Mouse (Mus musculus) large intestine, adult 2 months (tissue): ENCODE results near the gene D13Ertd608e. TPM values are rescaled to one million over a fixed set of nuclear protein-coding genes. Genes with fewer than 3 reads are reported as not detected.
"Not testable (repeated sequence)": the region's sequence is repeated elsewhere in the genome, so short reads cannot be mapped to it uniquely, and the experiment has no call there.

ENCODE experiments used
- DNase-seq: peaks from one replicate; pipeline ENCODE4 v3.0.0-alpha.2; 2012; ENCODE audit warnings: low read depth, low spot score
- WGBS: fragments of 180-500 bp; shearing (Covaris S2); methylation state at CpG from one replicate; pipeline ENCODE4 v1.1.7; 2018; 5-methylcytosine and 5-hydroxymethylcytosine counted together
- polyA plus RNA-seq: library from polyadenylated mRNA; depleted of rRNA; stranded (reverse); fragments of >200 nt; gene quantifications from 2 replicates; pipeline ENCODE4 v1.2.3, GENCODE M21; 2012; rRNA removed

The D13Ertd608e gene
- polyA plus RNA-seq, 1 experiment = not detected

GRCm38 (mm10) chr13:119894685-119895084, 58.9 kb downstream of the D13Ertd608e start, which contains the start of gene Tcstv1:
Gene Tcstv1 (minus strand): TSS chr13:119894785.
- 72% methylated on average over 3 of the region's 3 CpGs for WGBS
- DNase-seq = not testable (repeated sequence)

Other genes with a start within 250 kb of the D13Ertd608e start
- 12.2 and 12.4 TPM in 2 replicates for gene Ccl28, start 212.2 kb upstream of the D13Ertd608e start, polyA plus RNA-seq
- 42.4 and 52.9 TPM in 2 replicates for gene Hmgcs1, start 145.6 kb upstream of the D13Ertd608e start, polyA plus RNA-seq
- 0.10 and 0.11 TPM in 2 replicates for gene Nim1k, start 80.1 kb upstream of the D13Ertd608e start, polyA plus RNA-seq
- gene Zfp131, start 45.1 kb upstream of the D13Ertd608e start, polyA plus RNA-seq = 2.7 and 5.8 TPM in 2 replicates
- gene AF067063, start 5.8 kb upstream of the D13Ertd608e start, polyA plus RNA-seq = not detected in 2 replicates
- not detected in 2 replicates for gene Tcstv1, start 58.8 kb downstream of the D13Ertd608e start, polyA plus RNA-seq
- gene Gm21761, start 93.3 kb downstream of the D13Ertd608e start, polyA plus RNA-seq = not detected in 2 replicates
- gene B020031M17Rik, start 114.8 kb downstream of the D13Ertd608e start, polyA plus RNA-seq = not detected in 2 replicates
- not detected in 2 replicates for gene Gm36079, start 191.0 kb downstream of the D13Ertd608e start, polyA plus RNA-seq
- 0.21 and 0.27 TPM in 2 replicates for gene Gm21188, start 216.2 kb downstream of the D13Ertd608e start, polyA plus RNA-seq